Mouse (Mus musculus) fat pad, adult 2 months (tissue): Measurements from ENCODE around the gene Fam168a.

Experiments used
- DNase-seq: peaks from one replicate; pipeline ENCODE4 v3.0.0-alpha.2; 2011; ENCODE audit warnings: low read depth, low spot score; ENCODE audit errors: extremely low read depth

The Fam168a gene

GRCm38 (mm10) chr7:100770669-100771341 is 64.4 kb downstream of the Fam168a start:
- DNase-seq = no peak

- DNase-seq = no peak
Measured at GRCm38 (mm10) chr7:100774189-100774588, 67.8 kb downstream of the Fam168a start.

GRCm38 (mm10) chr7:100775810-100776209 is 69.4 kb downstream of the Fam168a start:
- DNase-seq = no peak

GRCm38 (mm10) chr7:100780192-100780591 is 73.8 kb downstream of the Fam168a start:
- DNase-seq = no peak

- DNase-seq = no peak
Measured at GRCm38 (mm10) chr7:100784650-100785049, 78.2 kb downstream of the Fam168a start.

- DNase-seq = no peak
Measured at GRCm38 (mm10) chr7:100785426-100785825, 79.0 kb downstream of the Fam168a start.

GRCm38 (mm10) chr7:100786078-100786477 is 79.6 kb downstream of the Fam168a start:
- DNase-seq = no peak

- DNase-seq = peak; percentile 13
Measured at GRCm38 (mm10) chr7:100788291-100788690, 81.9 kb downstream of the Fam168a start.

- DNase-seq = no peak
Measured at GRCm38 (mm10) chr7:100798810-100799209, 92.4 kb downstream of the Fam168a start.

- DNase-seq = no peak
Measured at GRCm38 (mm10) chr7:100805391-100805790, 99.0 kb downstream of the Fam168a start.

- DNase-seq = no peak
Measured at GRCm38 (mm10) chr7:100811912-100812311, 105.5 kb downstream of the Fam168a start.

- no peak for DNase-seq
Measured at GRCm38 (mm10) chr7:100812641-100813040, 106.2 kb downstream of the Fam168a start.

GRCm38 (mm10) chr7:100815900-100816570 is 109.6 kb downstream of the Fam168a start:
- no peak for DNase-seq

- no peak for DNase-seq
Measured at GRCm38 (mm10) chr7:100816759-100817441, 110.5 kb downstream of the Fam168a start.

GRCm38 (mm10) chr7:100817442-100817760 is 111.0 kb downstream of the Fam168a start:
- no peak for DNase-seq

GRCm38 (mm10) chr7:100818401-100819064 is 112.1 kb downstream of the Fam168a start:
- DNase-seq = no peak

GRCm38 (mm10) chr7:100824661-100825060 is 118.2 kb downstream of the Fam168a start:
- DNase-seq = no peak

GRCm38 (mm10) chr7:100828549-100828948 is 122.1 kb downstream of the Fam168a start:
- DNase-seq = no peak

- DNase-seq = no peak
Measured at GRCm38 (mm10) chr7:100833859-100834258, 127.4 kb downstream of the Fam168a start.

- DNase-seq = no peak
Measured at GRCm38 (mm10) chr7:100835168-100835567, 128.7 kb downstream of the Fam168a start.

GRCm38 (mm10) chr7:100835711-100836110 is 129.3 kb downstream of the Fam168a start:
- DNase-seq = no peak

GRCm38 (mm10) chr7:100836657-100837056 is 130.2 kb downstream of the Fam168a start:
- DNase-seq = no peak
